Mouse (Mus musculus): ENCODE measurements at regions not wholly inside any gene's neighbourhood (a gene's known extent, or its start where the extent isn't known, plus 50 kb on each side); places are given as distances from the start of the nearest gene placed in this dataset.
A peak's percentile ranks its signal among the peaks of the same experiment; 100 is the strongest.

DNA sequence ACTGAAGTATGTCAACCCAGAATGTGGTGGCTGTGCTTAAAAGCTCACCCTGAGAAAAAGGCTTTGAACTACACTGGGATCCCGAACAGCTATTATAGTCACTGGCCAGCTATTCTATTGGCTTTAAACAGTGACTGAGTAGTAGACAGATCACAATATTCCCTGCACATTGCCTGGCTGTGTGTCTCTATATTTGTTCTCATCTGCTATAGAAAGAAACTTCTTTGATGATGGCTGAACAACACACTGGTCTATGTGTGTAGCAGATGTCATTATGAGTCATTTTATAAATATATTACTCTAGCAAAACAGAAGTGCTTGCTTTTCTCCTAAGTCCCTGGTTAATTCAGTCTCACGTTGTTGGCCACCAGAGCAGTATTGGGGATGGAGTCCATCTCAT is 152.1 kb upstream of the Slco6d1 start:
- DNase-seq, result no peak

DNA sequence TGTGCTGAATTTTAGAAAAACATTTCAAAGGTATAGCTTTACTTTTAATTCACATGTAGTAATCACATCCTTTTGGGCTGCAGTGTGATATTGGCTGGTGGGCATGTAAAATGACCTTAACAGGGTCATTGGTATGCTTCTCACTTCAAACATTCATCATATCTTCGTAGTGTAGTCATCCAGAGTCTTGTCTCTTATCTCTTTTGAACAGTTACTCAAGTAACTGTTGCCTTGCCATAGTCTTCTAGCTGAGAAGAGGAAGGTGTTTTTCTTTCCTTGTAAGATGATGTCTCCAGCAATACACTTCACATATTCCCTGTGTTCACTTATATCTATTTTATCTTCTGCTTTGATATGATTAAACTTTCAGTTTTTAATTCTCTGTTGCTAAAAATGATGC is 150.7 kb upstream of the Slco6d1 start:
- no peak for DNase-seq

DNA sequence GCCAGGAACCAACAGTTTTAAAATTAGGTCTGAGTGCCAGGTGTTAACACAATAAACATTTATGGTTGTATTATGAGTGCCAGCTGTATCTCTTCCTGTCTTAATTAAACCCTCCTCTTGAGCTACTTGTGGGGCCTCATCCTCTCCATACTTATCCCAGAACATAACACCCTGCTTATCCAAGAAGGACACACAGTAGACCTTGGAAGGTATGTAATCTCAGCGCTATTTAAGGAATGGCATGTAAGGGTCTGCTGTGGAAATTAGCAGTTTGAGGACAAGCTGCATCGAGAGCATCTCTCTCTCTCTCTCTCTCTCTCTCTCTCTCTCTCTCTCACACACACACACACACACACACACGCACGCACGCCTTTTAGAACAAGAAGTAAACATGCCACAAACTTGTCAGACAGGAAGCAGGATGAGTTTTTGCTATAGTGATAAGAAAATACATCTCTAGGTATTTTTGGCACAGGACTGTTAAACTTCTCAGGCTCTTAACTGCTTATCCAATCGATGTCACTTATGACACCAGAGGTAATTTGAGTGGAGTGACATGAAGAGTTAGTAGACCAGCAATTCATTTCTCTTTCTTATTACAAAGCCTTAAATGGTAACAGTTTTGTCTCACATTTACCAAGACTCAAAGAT is 146.8 kb upstream of the Slco6d1 start:
- no peak for DNase-seq

DNA sequence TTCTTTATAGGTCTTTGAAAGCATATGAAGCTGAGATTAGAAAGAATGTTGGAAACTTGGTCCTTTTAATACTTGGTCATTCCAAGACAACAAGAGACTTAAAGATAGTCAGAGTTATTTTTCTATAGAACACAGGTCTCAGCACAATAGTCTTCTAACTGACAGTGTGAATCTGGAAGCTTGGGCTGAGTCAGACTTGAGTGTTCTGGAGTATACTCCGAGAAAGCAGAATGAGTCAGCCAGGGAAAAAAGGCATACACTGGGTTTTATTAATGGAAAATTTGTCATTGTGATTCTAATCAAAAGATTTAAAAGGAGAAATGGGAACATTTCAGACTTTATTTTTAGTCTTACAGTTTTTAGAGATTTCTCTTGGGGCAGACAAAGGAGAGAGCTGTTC is 145.4 kb upstream of the Slco6d1 start:
- no peak for DNase-seq

DNA sequence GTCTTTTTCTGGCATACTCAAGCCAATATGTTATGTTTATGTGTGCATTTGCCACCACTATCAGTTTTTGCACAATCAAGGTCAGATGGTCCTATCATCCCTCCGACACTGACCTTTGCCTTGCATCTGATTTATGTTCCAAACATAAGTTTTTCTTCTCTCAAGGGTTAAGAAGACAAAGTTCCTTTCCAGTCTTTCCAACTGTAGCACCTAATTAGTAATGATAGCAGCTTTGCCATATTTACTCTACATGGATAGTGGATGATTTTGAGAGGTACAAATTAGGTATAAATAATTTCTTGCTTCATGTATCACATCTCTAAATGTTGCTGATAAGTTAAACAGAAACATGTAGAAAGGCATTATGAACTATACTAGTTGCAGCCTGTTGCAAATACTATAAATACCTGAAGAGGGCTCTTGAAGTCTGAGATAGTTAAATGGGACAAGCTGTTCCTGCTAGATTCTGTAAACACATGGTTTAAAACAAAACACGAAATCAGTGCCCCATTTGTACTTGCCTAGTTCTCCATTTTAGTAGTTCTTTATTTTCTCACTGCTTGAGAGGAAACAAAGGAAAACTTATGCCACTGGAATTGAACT is 141.4 kb upstream of the Slco6d1 start:
- no peak for DNase-seq

DNA sequence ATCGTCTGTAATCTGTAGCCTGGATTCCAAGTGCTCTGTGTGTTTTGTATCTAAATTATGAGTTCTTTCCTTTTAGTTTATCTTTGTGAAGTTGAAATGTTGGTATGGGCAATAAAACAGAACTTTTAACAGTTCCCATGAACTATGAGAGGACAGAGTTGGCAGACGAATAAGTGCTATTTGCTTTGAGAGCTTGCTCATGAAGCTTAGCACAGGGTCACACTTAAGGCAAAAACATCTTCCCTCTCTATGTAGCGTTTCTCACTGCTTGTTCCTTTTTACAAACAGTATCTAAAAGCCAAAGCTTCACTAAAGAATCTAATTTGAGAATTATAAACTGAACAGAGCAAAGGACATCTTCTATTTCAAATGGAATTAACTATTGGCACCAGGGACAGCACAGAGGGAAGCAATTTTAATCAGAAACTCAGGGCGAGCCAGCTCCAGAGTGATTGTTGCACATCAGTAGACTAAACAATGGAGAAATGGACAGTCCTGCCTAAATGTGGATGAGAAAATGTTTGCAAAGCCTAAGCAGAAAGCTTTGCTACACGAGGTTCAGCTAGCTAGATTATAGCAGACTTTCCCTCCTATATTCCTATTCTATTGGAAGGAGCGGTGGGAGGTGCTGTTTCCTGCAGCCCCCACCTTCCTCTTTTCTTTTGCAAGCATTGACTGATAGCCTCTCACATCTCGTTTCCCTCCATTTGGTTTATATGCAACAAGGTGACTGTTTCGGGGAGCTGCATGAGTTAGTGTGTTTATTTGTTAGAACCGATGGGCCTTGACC is 140.5 kb upstream of the Slco6d1 start:
- DNase-seq, result no peak

DNA sequence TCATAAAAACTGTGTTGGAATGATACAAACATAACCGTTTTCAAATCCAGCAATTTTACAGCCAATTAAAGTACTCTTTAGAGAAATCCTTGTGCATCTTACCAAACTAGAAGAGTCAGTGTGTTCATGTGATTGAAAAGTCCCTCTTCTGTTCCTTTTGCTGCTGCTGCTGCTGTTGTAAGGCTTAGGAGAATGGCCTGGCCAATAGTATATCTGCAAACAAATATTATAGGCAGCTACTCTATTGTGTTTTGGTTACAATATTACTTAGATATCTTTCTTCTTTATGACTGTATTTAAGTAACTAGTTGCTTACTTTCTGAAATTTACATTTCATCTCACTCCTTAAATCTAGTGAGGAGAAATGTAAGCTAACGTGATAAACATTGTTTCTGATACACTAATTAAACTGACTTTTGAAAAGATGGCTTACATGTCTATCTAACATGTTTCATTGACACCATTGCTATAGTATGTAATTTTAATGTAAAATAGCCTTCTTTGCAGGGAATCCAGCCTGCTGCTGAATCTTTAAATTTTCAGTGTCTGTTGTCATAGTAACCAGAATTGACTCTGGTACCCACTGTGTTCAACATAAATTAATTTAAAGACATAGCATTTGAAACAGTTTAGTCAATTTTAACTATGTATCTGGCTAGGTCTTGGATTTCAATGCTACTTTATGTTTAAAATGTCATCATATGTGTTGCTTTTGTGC is 139.7 kb upstream of the Slco6d1 start:
- DNase-seq, result no peak

DNA sequence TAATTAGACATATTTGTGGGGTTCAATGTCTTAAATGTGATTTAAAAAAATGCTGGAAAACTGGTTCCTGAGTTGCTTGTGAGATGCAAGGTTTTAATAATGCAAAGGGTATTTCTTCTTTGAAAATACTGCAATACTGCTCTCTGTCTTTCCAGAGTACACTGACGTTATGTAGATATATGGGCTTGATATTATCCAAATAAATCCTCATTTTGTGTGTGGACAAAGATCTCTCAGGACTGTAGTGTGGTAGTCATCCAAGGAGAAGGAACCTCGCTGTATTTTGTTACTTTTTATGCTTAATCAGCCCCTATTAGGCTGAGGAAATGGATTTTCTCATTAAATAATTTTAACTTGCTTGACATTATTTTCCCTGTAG is 139.2 kb upstream of the Slco6d1 start:
- DNase-seq, result no peak

DNA sequence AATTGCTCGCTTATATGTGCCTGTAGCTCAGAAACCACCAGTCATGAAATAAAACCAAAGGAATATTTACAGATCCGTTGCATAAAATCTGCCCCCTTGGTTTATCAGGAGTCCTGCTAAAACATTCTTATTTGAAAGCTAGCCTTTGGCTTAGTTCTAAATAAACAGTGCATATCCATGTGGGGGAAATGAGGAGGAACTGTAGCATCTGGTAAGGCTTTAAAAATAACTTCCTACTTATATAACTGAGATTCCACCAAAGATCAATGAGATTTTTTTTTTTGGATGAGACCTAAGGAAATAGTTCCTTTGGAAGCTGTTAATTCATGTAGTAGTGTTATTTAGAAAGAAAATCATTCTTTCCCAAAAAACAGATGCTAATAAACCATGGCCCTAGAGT is 117.8 kb upstream of the Slco6d1 start:
- DNase-seq, result no peak

DNA sequence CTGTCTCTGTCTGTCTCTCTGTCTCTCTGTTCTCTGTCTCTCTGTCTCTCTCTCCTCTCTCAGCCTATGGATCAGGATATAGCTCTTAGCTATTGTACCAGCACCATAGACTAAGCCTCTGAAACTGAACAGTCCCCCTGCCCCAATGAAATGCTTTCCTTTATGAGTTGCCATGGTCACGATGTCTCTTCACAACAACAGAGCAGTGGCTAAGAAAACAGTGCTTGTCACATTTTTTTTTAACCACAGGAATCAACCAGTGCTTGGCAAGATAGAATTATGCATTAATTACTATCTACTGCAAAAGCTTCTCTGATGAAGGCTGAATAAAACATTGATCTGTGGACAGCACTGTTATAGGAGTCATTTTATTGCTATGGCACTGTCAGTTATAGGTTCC is 114.6 kb upstream of the Slco6d1 start:
- no peak for DNase-seq

DNA sequence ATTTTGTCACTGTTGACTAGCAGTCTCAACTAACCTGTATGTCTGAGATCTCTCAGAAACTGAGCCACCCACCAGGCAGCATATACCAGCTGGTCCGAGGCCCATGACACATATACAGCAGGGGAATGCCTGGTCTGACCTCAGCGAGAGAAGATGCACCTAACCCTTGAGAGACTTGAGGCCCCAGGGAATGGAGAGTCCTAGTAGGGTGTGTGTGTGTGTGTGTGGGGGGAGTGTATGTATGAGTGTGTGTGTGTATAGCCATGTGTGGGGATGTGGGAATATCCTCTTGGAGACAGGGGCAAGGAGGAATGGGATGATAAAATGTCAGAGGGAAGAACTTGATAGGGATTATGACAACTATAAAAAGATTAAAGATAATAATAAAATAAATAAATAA is 113.4 kb upstream of the Slco6d1 start:
- DNase-seq, result no peak

DNA sequence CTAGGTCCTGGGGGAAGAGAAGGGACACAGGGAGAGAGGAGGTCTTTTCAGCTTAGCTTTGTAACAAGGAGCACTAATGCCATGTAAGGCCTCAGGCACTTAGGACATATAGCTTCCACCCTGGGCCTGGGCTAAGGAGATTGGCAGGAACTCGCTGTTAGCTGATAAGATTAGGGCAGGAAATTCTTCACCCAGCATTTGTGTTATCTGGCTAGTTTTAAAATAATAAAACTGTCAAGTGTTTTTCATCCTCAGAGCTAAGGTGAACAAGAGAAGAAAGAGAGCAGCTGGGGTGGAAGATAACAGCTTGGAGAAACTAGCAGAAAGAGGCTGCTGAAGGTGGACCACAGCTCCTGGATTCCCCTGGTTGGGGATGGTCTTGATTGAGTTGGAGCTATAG is 111.0 kb upstream of the Slco6d1 start:
- no peak for DNase-seq

DNA sequence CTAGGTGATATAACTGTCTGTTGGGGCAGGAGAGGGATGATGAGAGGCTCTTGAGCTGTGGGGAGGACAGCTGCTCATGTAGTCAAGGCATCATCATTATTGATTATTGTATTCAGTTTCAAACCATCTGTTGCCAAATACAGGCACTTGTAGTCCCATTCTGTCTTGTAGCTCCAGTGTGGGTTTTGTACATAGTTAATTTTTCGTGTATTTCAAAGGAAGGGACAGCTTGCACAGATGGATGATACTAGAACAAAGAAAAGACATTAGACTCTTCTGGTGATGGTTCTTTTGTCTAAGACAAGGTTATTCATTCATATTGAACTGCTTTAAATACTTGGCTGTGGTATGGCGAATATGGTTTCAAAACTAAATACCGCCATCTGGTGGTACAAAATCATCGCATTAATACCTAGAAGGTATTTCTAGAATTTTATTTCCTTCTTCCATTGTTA is 70.8 kb upstream of the Slco6d1 start:
- peak; percentile 11 for DNase-seq

DNA sequence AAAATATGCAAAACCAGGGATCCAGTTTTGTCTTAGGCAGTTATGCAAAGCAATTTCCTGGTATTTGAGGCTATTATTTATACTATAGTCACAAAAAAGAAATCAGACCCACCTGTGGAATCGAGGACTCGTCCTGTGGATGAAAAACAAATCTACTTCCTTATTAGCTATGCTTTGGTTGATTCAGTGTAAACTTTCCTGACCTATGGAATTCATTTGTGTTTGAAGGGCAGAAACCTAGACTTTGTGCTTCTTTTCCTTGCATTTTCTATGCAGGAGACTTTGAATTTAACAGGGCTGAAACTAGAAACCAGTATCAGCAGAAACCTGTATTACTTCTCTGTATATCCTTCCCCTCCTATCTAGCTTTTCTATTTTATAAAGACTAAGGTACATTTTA is 70.2 kb upstream of the Slco6d1 start:
- no peak for DNase-seq

DNA sequence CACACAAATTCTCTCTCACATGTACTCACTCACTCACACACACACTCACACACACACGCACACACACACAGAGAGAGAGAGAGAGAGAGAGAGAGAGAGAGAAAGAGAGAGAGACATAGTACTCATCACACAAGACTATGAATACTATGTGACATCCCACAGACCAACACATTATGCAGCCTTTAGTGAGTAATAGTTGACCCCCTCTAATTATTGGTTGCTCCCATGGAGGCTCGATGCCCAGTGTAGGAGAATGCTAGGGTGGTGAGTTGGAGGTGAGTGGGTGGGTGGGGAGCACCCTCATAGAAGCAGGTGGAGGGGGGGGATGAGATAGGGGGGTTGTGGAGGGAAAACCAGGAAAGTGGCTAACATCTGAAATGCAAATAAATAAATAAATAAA is 69.4 kb upstream of the Slco6d1 start:
- DNase-seq, result no peak
